Mouse (Mus musculus) midbrain, embryonic 11.5 days (tissue): ENCODE data around the gene Disp2. TPM values are rescaled to one million over a fixed set of nuclear protein-coding genes. Genes with fewer than 3 reads are reported as not detected.
A peak's percentile ranks its signal among the peaks of the same experiment; 100 is the strongest.

Experiments used
- ATAC-seq: fragments of 200-750 bp; cut with Nextera tagmentation; 2 replicates; pipeline ENCODE4 v1.8.0; 2017; ENCODE audit warnings: moderate TSS enrichment, moderate library complexity; ENCODE audit not compliant: low FRiP score
- DNase-seq: peaks from one replicate; pipeline ENCODE4 v3.0.0; 2015; ENCODE audit warnings: low spot score; ENCODE audit errors: missing footprints
- H3K27ac ChIP-seq: fragments of 300-500 bp; sonication (generic); 2 replicates; pipeline ENCODE4 v1.5.1; 2014; ENCODE audit warnings: low read depth, low read length
- H3K27me3 ChIP-seq: fragments of 300-500 bp; sonication (generic); 2 replicates; pipeline ENCODE4 v1.6.1; 2014; ENCODE audit warnings: mild to moderate bottlenecking, low read length, moderate library complexity, mixed read lengths; ENCODE audit not compliant: control insufficient read depth, insufficient read depth
- H3K36me3 ChIP-seq: fragments of 300-500 bp; sonication (generic); 2 replicates; pipeline ENCODE4 v1.6.1; 2014; ENCODE audit warnings: mild to moderate bottlenecking, low read length, moderate library complexity, mixed read lengths; ENCODE audit not compliant: control insufficient read depth, insufficient read depth
- H3K4me1 ChIP-seq: fragments of 300-500 bp; sonication (generic); 2 replicates; pipeline ENCODE4 v1.6.1; 2014; ENCODE audit warnings: low read length; ENCODE audit not compliant: control insufficient read depth, insufficient read depth
- H3K4me2 ChIP-seq: fragments of 300-500 bp; sonication (generic); 2 replicates; pipeline ENCODE4 v1.6.1; 2014; ENCODE audit warnings: mild to moderate bottlenecking, moderate library complexity
- H3K4me3 ChIP-seq: fragments of 300-500 bp; sonication (generic); 2 replicates; pipeline ENCODE4 v1.5.1; 2014; ENCODE audit warnings: low read depth, low read length
- H3K9ac ChIP-seq: fragments of 300-500 bp; sonication (generic); 2 replicates; pipeline ENCODE4 v1.6.1; 2014; ENCODE audit warnings: low read length
- H3K9me3 ChIP-seq: fragments of 300-500 bp; sonication (generic); 2 replicates; pipeline ENCODE4 v1.6.1; 2016; ENCODE audit warnings: low read length; ENCODE audit not compliant: control insufficient read depth
- WGBS: fragments of 180-500 bp; shearing (Covaris S2); extraction: QIAGEN DNeasy Blood & Tissue Kit; methylation state at CpG from one replicate; pipeline ENCODE4 v1.1.7; 2014; 5-methylcytosine and 5-hydroxymethylcytosine counted together
- polyA plus RNA-seq: library from polyadenylated mRNA; unstranded; fragments of >200 nt; fragmentation: Nextera tagmentation; extraction: Ambion mirVana; gene quantifications from 2 replicates; pipeline ENCODE4 v1.2.1, GENCODE M21; 2014

Disp2 gene
- polyA plus RNA-seq, 1 experiment from 2014 or later: 7.8 TPM

DNA sequence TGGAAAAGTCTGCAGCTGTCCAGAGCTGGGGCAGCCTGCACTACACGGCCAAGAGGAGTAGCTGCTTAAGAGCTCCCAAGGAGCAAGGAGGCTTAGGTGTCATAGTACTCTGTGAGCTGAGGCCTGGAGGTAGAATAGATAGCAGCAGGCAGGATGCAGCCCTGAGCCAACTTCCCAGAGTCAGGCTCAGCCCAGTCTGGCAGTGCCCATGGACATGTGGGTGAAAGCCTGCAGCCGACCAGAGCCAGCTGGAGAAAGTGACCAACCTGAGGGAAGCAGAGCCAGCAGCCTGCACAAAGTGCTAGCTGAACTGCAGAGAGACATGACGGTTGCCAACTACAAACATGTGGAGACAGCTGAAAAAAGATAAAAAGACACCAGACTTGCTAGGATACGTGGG is 27.3 kb downstream of the Disp2 start:
- WGBS: 74% methylated on average over 4 of the region's 4 CpGs
- no peak overlapping the region for H3K4me2 ChIP-seq
- H3K4me3 ChIP-seq: no peak overlapping the region
- H3K27me3 ChIP-seq: no peaks in the 10 kb centered on the region
- H3K9me3 ChIP-seq: no peaks in the 10 kb centered on the region
- no peaks in the 10 kb centered on the region for H3K4me1 ChIP-seq
- no peak for ATAC-seq
- H3K27ac ChIP-seq: no peak overlapping the region
- no peak overlapping the region for H3K9ac ChIP-seq
- DNase-seq: no peak
- H3K36me3 ChIP-seq: no peaks in the 10 kb centered on the region

DNA sequence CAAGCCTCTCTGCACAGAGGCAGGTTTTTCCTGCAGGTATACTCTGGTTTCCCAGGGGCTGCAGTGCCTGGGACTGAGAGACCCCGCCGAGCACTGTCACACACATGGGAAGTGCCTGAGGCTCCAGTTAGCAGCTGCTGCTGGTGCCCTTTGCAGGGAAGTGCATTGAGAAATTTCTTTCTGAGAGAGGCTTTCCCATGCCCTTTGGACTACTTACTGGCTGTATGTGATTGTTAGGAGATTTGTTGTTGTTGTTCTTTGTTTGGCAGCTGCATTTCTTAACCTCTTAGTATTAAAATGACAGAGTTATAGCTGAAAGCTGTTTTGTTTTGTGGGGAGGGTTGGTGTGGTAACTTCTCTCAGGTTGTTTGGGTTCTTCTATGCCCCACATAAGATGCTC is 31.3 kb downstream of the Disp2 start:
- peaks cover 9% of the 10 kb centered on the region for H3K4me1 ChIP-seq
- H3K27ac ChIP-seq: no peak overlapping the region
- H3K27me3 ChIP-seq: no peaks in the 10 kb centered on the region
- H3K4me2 ChIP-seq: no peak overlapping the region
- H3K9me3 ChIP-seq: no peaks in the 10 kb centered on the region
- no peak for ATAC-seq
- no peaks in the 10 kb centered on the region for H3K36me3 ChIP-seq
- WGBS: 43% methylated on average over 2 of the region's 2 CpGs
- no peak for DNase-seq
- H3K9ac ChIP-seq: no peak overlapping the region
- no peak overlapping the region for H3K4me3 ChIP-seq

DNA sequence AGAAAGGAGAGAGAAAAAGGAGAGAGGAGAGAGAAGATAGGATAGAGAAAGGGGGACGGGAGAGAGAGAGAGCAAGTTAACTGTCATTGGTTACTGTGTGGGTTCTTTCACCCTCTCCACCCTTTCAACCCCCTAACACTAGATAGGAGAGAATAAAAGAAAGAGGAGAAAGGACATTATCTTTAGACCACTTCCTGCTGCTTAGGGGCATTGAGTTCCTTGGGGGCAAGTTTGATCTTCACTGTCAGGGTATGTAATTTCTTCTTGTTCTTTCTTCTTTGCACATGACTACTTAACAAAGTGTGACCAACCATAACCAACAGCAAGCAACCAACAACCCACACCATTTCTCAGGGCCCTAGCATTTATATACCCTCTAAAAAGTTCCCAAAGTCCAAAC is 33.2 kb downstream of the Disp2 start:
- H3K4me3 ChIP-seq: no peak overlapping the region
- H3K9me3 ChIP-seq: no peaks in the 10 kb centered on the region
- peaks cover 9% of the 10 kb centered on the region for H3K4me1 ChIP-seq
- ATAC-seq (no peak), DNase-seq (no peak)
- no peak overlapping the region for H3K27ac ChIP-seq
- WGBS: 73% methylated on average over 1 of the region's 1 CpGs
- H3K4me2 ChIP-seq: no peak overlapping the region
- no peak overlapping the region for H3K9ac ChIP-seq
- no peaks in the 10 kb centered on the region for H3K27me3 ChIP-seq
- H3K36me3 ChIP-seq: peaks cover 4% of the 10 kb centered on the region

- peak; percentile 98 for ATAC-seq
- WGBS: under 1% methylated on average over 49 of the region's 49 CpGs
- peak within 1 kb of the TSS; percentile 60 for H3K4me2 ChIP-seq
Measured at GRCm38 (mm10) chr2:118813981-118814836, 34.7 kb downstream of the Disp2 start, which contains the start of gene Knstrn. Gene Knstrn, plus strand, starts transcription at chr2:118814003.

DNA sequence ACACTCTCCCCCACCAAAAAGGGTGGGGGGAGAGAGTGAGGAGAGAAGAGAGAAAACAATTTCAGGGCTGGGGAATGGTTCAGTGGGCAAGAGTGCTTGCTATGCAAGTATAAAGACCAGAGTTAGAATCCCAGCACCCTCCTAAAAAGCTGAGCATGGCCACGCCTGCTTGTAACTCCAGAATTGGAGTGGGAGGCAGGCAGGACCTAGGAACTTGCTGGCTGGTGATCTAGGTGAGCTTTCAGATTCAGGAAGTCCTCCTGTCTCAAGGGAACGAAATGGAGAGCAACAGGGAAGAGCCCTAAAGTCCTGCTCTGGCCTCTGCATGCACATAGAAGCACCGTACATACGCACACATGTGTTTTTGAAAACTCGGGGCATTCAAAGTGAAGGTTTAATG is 43.3 kb downstream of the Disp2 start:
- H3K27me3 ChIP-seq: no peaks in the 10 kb centered on the region
- no peak overlapping the region for H3K4me3 ChIP-seq
- no peak for DNase-seq
- H3K9ac ChIP-seq: no peak overlapping the region
- ATAC-seq: no peak
- H3K27ac ChIP-seq: no peak overlapping the region
- H3K4me2 ChIP-seq: no peak overlapping the region
- peaks cover 28% of the 10 kb centered on the region for H3K36me3 ChIP-seq
- no peaks in the 10 kb centered on the region for H3K9me3 ChIP-seq
- no peaks in the 10 kb centered on the region for H3K4me1 ChIP-seq
- WGBS: 95% methylated on average over 5 of the region's 5 CpGs

More at GRCm38 (mm10) chr2:118813981-118814836, 34.7 kb downstream of the Disp2 start, which contains the start of gene Knstrn:
- peak; percentile 98 for DNase-seq
- H3K27me3 ChIP-seq: no peaks in the 10 kb centered on the region
- peaks cover 9% of the 10 kb centered on the region for H3K4me1 ChIP-seq
- peaks cover 9% of the 10 kb centered on the region for H3K36me3 ChIP-seq
- H3K9ac ChIP-seq: peak within 1 kb of the TSS; percentile 89
- peak within 1 kb of the TSS; percentile 58 for H3K4me3 ChIP-seq
- peak within 1 kb of the TSS; percentile 17; the same call in 1 of the 2 replicates for H3K27ac ChIP-seq
- no peaks in the 10 kb centered on the region for H3K9me3 ChIP-seq

DNA sequence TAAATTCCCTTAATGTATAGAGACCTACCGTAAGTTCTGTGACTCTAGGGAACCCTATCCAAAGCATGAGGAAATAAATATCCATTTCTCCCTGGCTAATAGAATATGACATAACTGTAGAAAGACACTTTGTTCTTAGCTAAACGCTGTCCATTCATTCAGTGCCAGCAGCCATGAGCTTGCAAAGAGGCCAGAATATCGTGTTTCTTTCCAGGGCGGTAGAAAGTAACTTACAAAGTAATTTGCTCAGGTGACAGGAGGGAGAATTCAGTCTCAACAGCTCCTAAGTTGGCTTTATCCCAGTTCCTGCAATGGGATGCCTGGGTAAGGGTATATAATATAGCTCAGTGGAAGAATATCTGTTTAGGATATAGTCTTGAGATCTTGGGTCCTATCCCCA is 44.9 kb downstream of the Disp2 start:
- peaks cover 22% of the 10 kb centered on the region for H3K36me3 ChIP-seq
- H3K9me3 ChIP-seq: no peaks in the 10 kb centered on the region
- H3K4me1 ChIP-seq: no peaks in the 10 kb centered on the region
- no peaks in the 10 kb centered on the region for H3K27me3 ChIP-seq
- ATAC-seq (no peak), DNase-seq (no peak)
- H3K27ac ChIP-seq: no peak overlapping the region
- H3K4me2 ChIP-seq: no peak overlapping the region
- 96% methylated on average over 4 of the region's 4 CpGs for WGBS
- H3K4me3 ChIP-seq: no peak overlapping the region
- H3K9ac ChIP-seq: no peak overlapping the region

DNA sequence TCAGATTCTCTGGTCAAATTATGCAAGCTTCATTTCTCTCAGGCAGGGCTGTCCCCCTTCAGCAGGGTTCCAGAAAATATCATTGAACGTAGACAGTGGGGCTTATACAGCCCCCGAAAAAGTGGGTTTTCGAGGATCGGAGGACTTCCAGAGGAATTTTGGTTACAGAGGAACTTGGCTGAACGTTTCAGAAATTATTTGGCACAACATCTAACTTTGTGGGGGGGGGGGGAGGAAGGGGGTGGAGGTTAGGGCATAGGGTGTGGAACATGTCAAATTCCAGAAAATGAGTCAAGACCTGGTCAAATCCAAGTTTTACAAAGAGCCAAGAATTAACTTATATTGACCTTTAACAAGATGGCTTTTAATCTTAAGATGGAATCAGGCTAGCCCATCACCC is 49.6 kb downstream of the Disp2 start:
- Histone ChIP-seq H3K4me3 (no peak overlapping the region), H3K9ac (no peak overlapping the region), H3K27ac (no peak overlapping the region), H3K4me1 (no peaks in the 10 kb centered on the region), H3K9me3 (no peaks in the 10 kb centered on the region), H3K4me2 (no peak overlapping the region), H3K27me3 (no peaks in the 10 kb centered on the region), H3K36me3 (peaks cover 21% of the 10 kb centered on the region)
- no peak for DNase-seq
- ATAC-seq: no peak
- WGBS: 95% methylated on average over 5 of the region's 5 CpGs

DNA sequence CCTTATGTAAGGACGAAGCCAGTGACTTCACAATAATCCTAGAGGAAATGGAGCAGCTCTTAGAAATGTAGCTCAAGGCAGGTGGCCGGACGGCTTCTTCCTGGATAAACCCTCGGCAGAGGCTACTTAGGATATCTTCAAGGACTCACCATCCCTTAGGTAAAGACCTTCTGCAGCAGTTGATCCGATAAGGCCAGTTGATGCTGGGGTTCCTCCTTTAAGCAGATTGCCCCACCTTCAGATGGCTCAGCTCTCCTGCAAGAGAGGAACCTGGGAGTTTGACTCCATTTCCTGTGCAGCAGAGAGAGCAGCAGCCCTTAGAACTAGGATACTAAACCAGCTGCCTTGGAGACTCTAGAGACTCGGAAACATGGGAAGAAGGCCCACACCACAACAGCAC is 54.5 kb downstream of the Disp2 start:
- no peaks in the 10 kb centered on the region for H3K9me3 ChIP-seq
- no peak overlapping the region for H3K4me2 ChIP-seq
- no peak overlapping the region for H3K27ac ChIP-seq
- 92% methylated on average over 6 of the region's 6 CpGs for WGBS
- ATAC-seq (no peak), DNase-seq (no peak)
- peaks cover 13% of the 10 kb centered on the region for H3K36me3 ChIP-seq
- H3K4me3 ChIP-seq: no peak overlapping the region
- H3K27me3 ChIP-seq: no peaks in the 10 kb centered on the region
- no peaks in the 10 kb centered on the region for H3K4me1 ChIP-seq
- no peak overlapping the region for H3K9ac ChIP-seq

DNA sequence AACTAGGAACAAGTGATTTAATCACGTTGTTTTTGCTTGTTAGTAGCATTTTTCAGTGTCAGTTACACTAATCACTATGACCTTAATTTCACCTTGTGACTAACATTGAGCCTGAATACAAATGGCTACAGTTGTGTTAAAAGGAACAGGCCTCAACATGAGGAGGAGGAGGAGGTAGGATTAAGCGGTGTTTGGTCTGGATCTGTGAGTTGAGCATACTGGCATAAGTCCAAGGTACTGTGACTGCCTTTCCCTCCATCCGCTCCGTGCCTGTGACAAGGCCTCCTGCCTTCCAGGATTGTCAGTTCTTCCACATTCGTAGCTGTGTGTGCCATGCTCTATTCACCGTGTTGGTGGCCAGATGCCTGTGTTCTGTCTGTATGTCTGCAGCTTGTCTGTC is 55.6 kb downstream of the Disp2 start:
- DNase-seq (no peak), ATAC-seq (no peak)
- WGBS: 91% methylated on average over 6 of the region's 6 CpGs
- Histone ChIP-seq H3K36me3 (peaks cover 13% of the 10 kb centered on the region), H3K4me3 (no peak overlapping the region), H3K9ac (no peak overlapping the region), H3K27ac (no peak overlapping the region), H3K4me1 (no peaks in the 10 kb centered on the region), H3K4me2 (no peak overlapping the region), H3K9me3 (no peaks in the 10 kb centered on the region), H3K27me3 (no peaks in the 10 kb centered on the region)
